Mouse (Mus musculus): Measurements from ENCODE around the gene Dexi. TPM values are rescaled to one million over a fixed set of nuclear protein-coding genes. Genes with fewer than 3 reads are reported as not detected.

Gene Dexi
- polyA plus RNA-seq, 1 experiment from 2014 or later: 14.9 TPM

GRCm38 (mm10) chr16:10479857-10480256 lies 63.0 kb downstream of the Dexi start, which contains the start of gene Ciita:
Ciita (plus strand) TSS chr16:10480059.
- no peaks in the 10 kb centered on the region for H3K27me3 ChIP-seq (replicated peaks; ENCODE audit: control insufficient read depth, insufficient read depth, low read length)
- ATAC-seq: no peak

DNA sequence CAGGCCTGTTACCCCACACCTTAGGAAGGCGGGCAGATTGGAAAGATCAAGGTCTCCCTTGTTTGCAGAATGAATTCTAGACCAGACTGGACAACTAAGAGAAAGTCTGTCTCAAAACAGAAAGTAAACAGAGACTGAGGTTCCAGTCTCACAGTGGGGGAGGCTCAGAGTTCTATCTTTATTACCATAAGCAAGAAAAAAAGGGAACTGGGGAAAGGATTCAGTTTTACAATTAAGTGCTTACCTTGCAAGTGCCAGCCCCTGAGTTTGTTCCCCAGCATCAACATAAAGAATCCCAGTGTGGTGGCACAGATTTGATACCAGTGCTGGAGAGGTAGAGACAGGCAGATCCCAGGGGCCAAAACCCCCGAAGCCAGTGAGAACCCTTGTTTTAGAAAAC lies 66.9 kb downstream of the Dexi start:
- H3K9me3 ChIP-seq (ENCODE audit: control insufficient read depth, low read length): no peaks in the 10 kb centered on the region
- H3K4me3 ChIP-seq (replicated peaks; ENCODE audit: low read length): no peak overlapping the region
- H3K36me3 ChIP-seq (ENCODE audit: control insufficient read depth, insufficient read depth): no peaks in the 10 kb centered on the region
- 84% methylated on average over 2 of the region's 2 CpGs for WGBS
- no peak overlapping the region for H3K9ac ChIP-seq (replicated peaks; ENCODE audit: low read depth, low read length)
- H3K27me3 ChIP-seq (replicated peaks; ENCODE audit: control insufficient read depth, insufficient read depth, low read length): no peaks in the 10 kb centered on the region
- ATAC-seq: no peak
- no peak overlapping the region for H3K27ac ChIP-seq (ENCODE audit: low read length)
- no peak overlapping the region for H3K4me2 ChIP-seq (ENCODE audit: low read length)
- H3K4me1 ChIP-seq (replicated peaks; ENCODE audit: control insufficient read depth, insufficient read depth, low read length): no peaks in the 10 kb centered on the region

More at GRCm38 (mm10) chr16:10479857-10480256, 63.0 kb downstream of the Dexi start, which contains the start of gene Ciita:
- Histone ChIP-seq H3K36me3 (ENCODE audit: control insufficient read depth, insufficient read depth) (no peaks in the 10 kb centered on the region), H3K27ac (ENCODE audit: low read length) (no peak within 1 kb of the TSS), H3K9me3 (ENCODE audit: control insufficient read depth, low read length) (no peaks in the 10 kb centered on the region), H3K4me2 (ENCODE audit: low read length) (no peak within 1 kb of the TSS), H3K4me3 (replicated peaks; ENCODE audit: low read length) (no peak within 1 kb of the TSS), H3K9ac (replicated peaks; ENCODE audit: low read depth, low read length) (no peak within 1 kb of the TSS), H3K4me1 (replicated peaks; ENCODE audit: control insufficient read depth, insufficient read depth, low read length) (no peaks in the 10 kb centered on the region)
- 89% methylated on average over 5 of the region's 5 CpGs for WGBS

DNA sequence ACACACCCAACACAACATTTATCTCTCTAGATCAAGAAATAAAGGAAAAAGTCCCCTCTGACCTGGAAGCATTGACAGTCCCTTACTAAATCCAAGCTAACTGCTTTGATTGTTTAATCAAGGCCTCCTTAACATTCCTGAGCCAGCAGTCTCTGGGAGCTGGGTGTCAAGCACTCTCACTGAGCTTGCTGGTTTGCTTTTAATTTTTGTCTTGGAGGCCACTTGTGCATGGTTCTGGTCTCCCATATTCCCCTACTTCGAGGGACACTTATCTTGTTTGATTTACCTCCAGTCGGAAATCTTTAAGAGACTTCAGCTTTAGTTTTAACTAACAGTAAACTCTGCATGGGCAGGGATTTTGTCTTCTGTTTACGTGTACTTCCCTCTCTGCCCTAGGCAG lies 67.9 kb downstream of the Dexi start:
- H3K4me1 ChIP-seq (replicated peaks; ENCODE audit: control insufficient read depth, insufficient read depth, low read length): no peaks in the 10 kb centered on the region
- no peaks in the 10 kb centered on the region for H3K27me3 ChIP-seq (replicated peaks; ENCODE audit: control insufficient read depth, insufficient read depth, low read length)
- H3K4me3 ChIP-seq (replicated peaks; ENCODE audit: low read length): no peak overlapping the region
- WGBS: 77% methylated on average over 3 of the region's 3 CpGs
- H3K36me3 ChIP-seq (ENCODE audit: control insufficient read depth, insufficient read depth): no peaks in the 10 kb centered on the region
- no peak overlapping the region for H3K4me2 ChIP-seq (ENCODE audit: low read length)
- H3K9me3 ChIP-seq (ENCODE audit: control insufficient read depth, low read length): no peaks in the 10 kb centered on the region
- H3K9ac ChIP-seq (replicated peaks; ENCODE audit: low read depth, low read length): no peak overlapping the region
- H3K27ac ChIP-seq (ENCODE audit: low read length): no peak overlapping the region
- ATAC-seq: no peak

GRCm38 (mm10) chr16:10471950-10472349 lies 70.9 kb downstream of the Dexi start:
- 93% methylated on average over 3 of the region's 3 CpGs for WGBS
- no peaks in the 10 kb centered on the region for H3K9me3 ChIP-seq (ENCODE audit: control insufficient read depth, low read length)
- H3K4me1 ChIP-seq (replicated peaks; ENCODE audit: control insufficient read depth, insufficient read depth, low read length): peaks cover 3% of the 10 kb centered on the region; the same call in 1 of the 2 replicates
- no peak overlapping the region for H3K9ac ChIP-seq (replicated peaks; ENCODE audit: low read depth, low read length)
- no peak overlapping the region for H3K27ac ChIP-seq (ENCODE audit: low read length)
- H3K27me3 ChIP-seq (replicated peaks; ENCODE audit: control insufficient read depth, insufficient read depth, low read length): no peaks in the 10 kb centered on the region
- H3K4me3 ChIP-seq (replicated peaks; ENCODE audit: low read length): no peak overlapping the region
- ATAC-seq: no peak
- H3K36me3 ChIP-seq (ENCODE audit: control insufficient read depth, insufficient read depth): no peaks in the 10 kb centered on the region
- no peak overlapping the region for H3K4me2 ChIP-seq (ENCODE audit: low read length)

DNA sequence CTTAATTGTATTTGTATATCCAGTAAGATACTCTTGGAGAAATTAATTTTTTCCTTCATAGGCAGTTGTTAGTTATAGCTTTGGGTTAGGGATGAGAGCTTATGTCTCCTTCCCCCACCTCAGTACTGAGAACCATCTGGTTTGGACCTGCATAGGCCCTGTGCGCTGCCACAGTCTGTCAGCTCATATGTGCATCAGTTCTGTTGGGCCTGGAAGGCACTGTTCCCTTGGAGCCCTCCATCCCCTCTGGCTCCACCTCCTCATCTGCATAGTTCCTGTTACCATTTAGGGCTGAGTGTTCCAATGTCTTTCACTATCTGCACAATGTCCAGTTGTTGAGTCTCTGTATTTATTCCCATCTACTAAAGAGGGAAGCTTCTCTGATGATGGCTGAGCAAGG lies 74.7 kb downstream of the Dexi start:
- H3K9me3 ChIP-seq (ENCODE audit: control insufficient read depth, low read length): no peaks in the 10 kb centered on the region
- H3K4me1 ChIP-seq (replicated peaks; ENCODE audit: control insufficient read depth, insufficient read depth, low read length): peaks cover 3% of the 10 kb centered on the region; the same call in 1 of the 2 replicates
- WGBS: 75% methylated on average over 1 of the region's 1 CpGs
- no peaks in the 10 kb centered on the region for H3K27me3 ChIP-seq (replicated peaks; ENCODE audit: control insufficient read depth, insufficient read depth, low read length)
- H3K4me3 ChIP-seq (replicated peaks; ENCODE audit: low read length): no peak overlapping the region
- H3K36me3 ChIP-seq (ENCODE audit: control insufficient read depth, insufficient read depth): no peaks in the 10 kb centered on the region
- H3K27ac ChIP-seq (ENCODE audit: low read length): no peak overlapping the region
- peak; percentile 80 for ATAC-seq
- H3K4me2 ChIP-seq (ENCODE audit: low read length): no peak overlapping the region
- no peak overlapping the region for H3K9ac ChIP-seq (replicated peaks; ENCODE audit: low read depth, low read length)

- no peaks in the 10 kb centered on the region for H3K9me3 ChIP-seq (ENCODE audit: control insufficient read depth, low read length)
- peaks cover 3% of the 10 kb centered on the region; the same call in 1 of the 2 replicates for H3K4me1 ChIP-seq (replicated peaks; ENCODE audit: control insufficient read depth, insufficient read depth, low read length)
- no peak overlapping the region for H3K4me2 ChIP-seq (ENCODE audit: low read length)
- H3K9ac ChIP-seq (replicated peaks; ENCODE audit: low read depth, low read length): no peak overlapping the region
- ATAC-seq: no peak
- no peaks in the 10 kb centered on the region for H3K27me3 ChIP-seq (replicated peaks; ENCODE audit: control insufficient read depth, insufficient read depth, low read length)
- no peaks in the 10 kb centered on the region for H3K36me3 ChIP-seq (ENCODE audit: control insufficient read depth, insufficient read depth)
- H3K4me3 ChIP-seq (replicated peaks; ENCODE audit: low read length): no peak overlapping the region
- 25% methylated on average over 11 of the region's 11 CpGs for WGBS
- H3K27ac ChIP-seq (ENCODE audit: low read length): no peak overlapping the region
Observed at GRCm38 (mm10) chr16:10467391-10468107, 75.3 kb downstream of the Dexi start.

DNA sequence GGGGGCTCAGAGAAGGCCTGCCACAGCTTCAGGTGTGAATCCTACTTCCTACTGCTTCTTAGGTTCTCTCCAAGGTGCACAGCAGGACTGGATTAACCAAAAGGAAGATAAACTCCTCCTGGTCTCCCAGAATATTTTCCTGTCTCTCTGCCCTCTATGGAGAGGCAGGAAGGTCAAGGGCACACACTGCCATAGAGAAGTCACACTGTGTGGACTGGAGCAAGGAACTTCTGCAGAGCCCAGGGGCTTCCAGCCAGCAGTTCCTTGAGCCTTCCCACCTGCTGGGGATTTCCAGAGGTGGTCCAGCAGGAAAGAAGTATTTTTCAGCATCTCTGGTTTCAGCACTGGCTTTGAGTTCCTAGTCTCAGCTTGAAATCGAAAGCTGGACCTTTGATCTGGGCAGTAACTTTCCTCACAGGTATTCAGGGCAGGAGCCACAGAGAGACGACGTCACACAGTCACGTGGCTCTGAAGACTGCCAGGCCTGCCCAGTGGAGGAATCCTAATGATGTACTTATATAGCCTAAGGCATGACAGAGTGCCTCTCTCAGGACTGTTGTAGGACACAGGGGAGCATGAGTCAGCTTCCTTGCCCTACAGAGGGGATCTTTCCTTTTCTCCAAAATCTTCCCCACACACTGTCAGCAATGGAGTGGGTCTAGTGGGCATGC lies 77.7 kb downstream of the Dexi start:
- no peak for ATAC-seq
- H3K9me3 ChIP-seq (ENCODE audit: control insufficient read depth, low read length): no peaks in the 10 kb centered on the region
- H3K4me3 ChIP-seq (replicated peaks; ENCODE audit: low read length): no peak overlapping the region
- 30% methylated on average over 4 of the region's 4 CpGs for whole genome bisulfite sequencing
- no peak overlapping the region for H3K27ac ChIP-seq (ENCODE audit: low read length)
- peaks cover 3% of the 10 kb centered on the region; the same call in 1 of the 2 replicates for H3K4me1 ChIP-seq (replicated peaks; ENCODE audit: control insufficient read depth, insufficient read depth, low read length)
- H3K4me2 ChIP-seq (ENCODE audit: low read length): no peak overlapping the region
- no peaks in the 10 kb centered on the region for H3K36me3 ChIP-seq (ENCODE audit: control insufficient read depth, insufficient read depth)
- H3K27me3 ChIP-seq (replicated peaks; ENCODE audit: control insufficient read depth, insufficient read depth, low read length): no peaks in the 10 kb centered on the region
- H3K9ac ChIP-seq (replicated peaks; ENCODE audit: low read depth, low read length): no peak overlapping the region

DNA sequence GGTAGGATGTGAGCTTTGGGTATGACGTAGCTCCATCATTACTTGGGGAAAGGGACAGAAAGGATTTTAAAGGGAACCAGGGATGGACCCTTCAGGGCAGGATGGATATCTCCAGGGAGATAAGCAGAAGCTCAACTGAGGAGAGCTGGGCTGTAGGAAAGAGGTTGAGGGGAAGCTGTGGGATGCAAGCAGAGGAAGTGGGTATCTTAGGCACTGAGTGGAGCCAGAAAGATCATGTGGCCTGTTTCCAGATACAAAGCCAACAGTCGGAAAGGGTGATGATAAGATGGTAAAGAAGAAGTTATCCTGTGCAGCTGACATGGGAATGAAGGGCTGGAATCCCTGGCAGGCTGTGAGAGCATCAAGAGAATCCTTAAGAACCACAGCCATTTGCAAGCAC lies 81.7 kb downstream of the Dexi start:
- WGBS: 95% methylated on average over 2 of the region's 2 CpGs
- no peaks in the 10 kb centered on the region for H3K9me3 ChIP-seq (ENCODE audit: control insufficient read depth, low read length)
- H3K27me3 ChIP-seq (replicated peaks; ENCODE audit: control insufficient read depth, insufficient read depth, low read length): no peaks in the 10 kb centered on the region
- no peaks in the 10 kb centered on the region for H3K4me1 ChIP-seq (replicated peaks; ENCODE audit: control insufficient read depth, insufficient read depth, low read length)
- H3K36me3 ChIP-seq (ENCODE audit: control insufficient read depth, insufficient read depth): no peaks in the 10 kb centered on the region
- H3K4me2 ChIP-seq (ENCODE audit: low read length): no peak overlapping the region
- no peak overlapping the region for H3K4me3 ChIP-seq (replicated peaks; ENCODE audit: low read length)
- no peak overlapping the region for H3K9ac ChIP-seq (replicated peaks; ENCODE audit: low read depth, low read length)
- H3K27ac ChIP-seq (ENCODE audit: low read length): no peak overlapping the region
- no peak for ATAC-seq

GRCm38 (mm10) chr16:10460188-10460587 lies 82.7 kb downstream of the Dexi start:
- H3K9ac ChIP-seq (replicated peaks; ENCODE audit: low read depth, low read length): no peak overlapping the region
- H3K36me3 ChIP-seq (ENCODE audit: control insufficient read depth, insufficient read depth): no peaks in the 10 kb centered on the region
- no peaks in the 10 kb centered on the region for H3K4me1 ChIP-seq (replicated peaks; ENCODE audit: control insufficient read depth, insufficient read depth, low read length)
- H3K27ac ChIP-seq (ENCODE audit: low read length): no peak overlapping the region
- no peaks in the 10 kb centered on the region for H3K27me3 ChIP-seq (replicated peaks; ENCODE audit: control insufficient read depth, insufficient read depth, low read length)
- H3K4me3 ChIP-seq (replicated peaks; ENCODE audit: low read length): no peak overlapping the region
- H3K9me3 ChIP-seq (ENCODE audit: control insufficient read depth, low read length): no peaks in the 10 kb centered on the region
- 78% methylated on average over 2 of the region's 2 CpGs for WGBS
- H3K4me2 ChIP-seq (ENCODE audit: low read length): no peak overlapping the region
- no peak for ATAC-seq
